Mouse (Mus musculus) ovary, adult 18-20 months (tissue): Measurements from ENCODE around the gene Olfr279.

Experiments used
- DNase-seq: peaks from one replicate; pipeline ENCODE4 v3.0.0; 2022; ENCODE audit warnings: low spot score, mixed read lengths

The Olfr279 gene

GRCm38 (mm10) chr15:98492102-98492501 is at the start of gene Olfr279:
TSS of gene Olfr279 (plus strand) at chr15:98492402.
- no peak for DNase-seq

- no peak for DNase-seq
Measured at GRCm38 (mm10) chr15:98444561-98444960, 47.6 kb upstream of the Olfr279 start.

GRCm38 (mm10) chr15:98448521-98448920 is 43.7 kb upstream of the Olfr279 start:
- no peak for DNase-seq

- DNase-seq, result no peak
Measured at GRCm38 (mm10) chr15:98452288-98452687, 39.9 kb upstream of the Olfr279 start, which contains the start of gene Olfr281. TSS of gene Olfr281 (plus strand) at chr15:98452588.

GRCm38 (mm10) chr15:98469596-98469995 is 22.6 kb upstream of the Olfr279 start, which contains the start of gene OR5BS1P:
TSS of gene OR5BS1P (plus strand) at chr15:98469896.
- DNase-seq, result no peak

GRCm38 (mm10) chr15:98471539-98471938 is 20.7 kb upstream of the Olfr279 start:
- no peak for DNase-seq

GRCm38 (mm10) chr15:98474958-98475357 is 17.2 kb upstream of the Olfr279 start:
- no peak for DNase-seq

GRCm38 (mm10) chr15:98475382-98475781 is 16.8 kb upstream of the Olfr279 start:
- no peak for DNase-seq

GRCm38 (mm10) chr15:98476281-98476680 is 15.9 kb upstream of the Olfr279 start:
- DNase-seq, result no peak

GRCm38 (mm10) chr15:98479568-98480102 is 12.6 kb upstream of the Olfr279 start:
- DNase-seq, result no peak

GRCm38 (mm10) chr15:98482701-98483100 is 9.5 kb upstream of the Olfr279 start, which contains the start of gene Lalba:
TSS of gene Lalba (minus strand) at chr15:98482721.
- DNase-seq, result no peak

- DNase-seq, result no peak
Measured at GRCm38 (mm10) chr15:98483907-98484886, 8.0 kb upstream of the Olfr279 start.

- no peak for DNase-seq
Measured at GRCm38 (mm10) chr15:98486433-98487021, 5.7 kb upstream of the Olfr279 start.

GRCm38 (mm10) chr15:98491332-98491731 is 870 bp upstream of the Olfr279 start:
- no peak for DNase-seq

- DNase-seq, result no peak
Measured at GRCm38 (mm10) chr15:98497631-98498030, 5.4 kb downstream of the Olfr279 start.

GRCm38 (mm10) chr15:98503317-98503716 is 11.1 kb downstream of the Olfr279 start:
- DNase-seq, result no peak

GRCm38 (mm10) chr15:98504514-98504913 is 12.3 kb downstream of the Olfr279 start:
- DNase-seq, result no peak

- DNase-seq, result no peak
Measured at GRCm38 (mm10) chr15:98506253-98506957, 14.2 kb downstream of the Olfr279 start.

GRCm38 (mm10) chr15:98507321-98507720 is 15.1 kb downstream of the Olfr279 start:
- no peak for DNase-seq

- no peak for DNase-seq
Measured at GRCm38 (mm10) chr15:98509387-98509786, 17.2 kb downstream of the Olfr279 start.

GRCm38 (mm10) chr15:98510438-98511385 is 18.5 kb downstream of the Olfr279 start:
- DNase-seq, result no peak
